Mouse (Mus musculus) ES-Bruce4 (cell line): ENCODE data around the gene Gm28230.

Source experiments
- CTCF ChIP-seq: IDR thresholded peaks from one replicate; pipeline ENCODE4 v1.8.1; 2011; ENCODE audit warnings: low read depth, low read length
- EP300 ChIP-seq: IDR thresholded peaks from 2 replicates; pipeline ENCODE4 v1.6.1; 2011; ENCODE audit warnings: low read depth, low read length; ENCODE audit not compliant: insufficient read depth
- POLR2A ChIP-seq: IDR thresholded peaks from one replicate; pipeline ENCODE4 v1.8.1; 2011; ENCODE audit warnings: low read length; ENCODE audit not compliant: insufficient read depth

DNA sequence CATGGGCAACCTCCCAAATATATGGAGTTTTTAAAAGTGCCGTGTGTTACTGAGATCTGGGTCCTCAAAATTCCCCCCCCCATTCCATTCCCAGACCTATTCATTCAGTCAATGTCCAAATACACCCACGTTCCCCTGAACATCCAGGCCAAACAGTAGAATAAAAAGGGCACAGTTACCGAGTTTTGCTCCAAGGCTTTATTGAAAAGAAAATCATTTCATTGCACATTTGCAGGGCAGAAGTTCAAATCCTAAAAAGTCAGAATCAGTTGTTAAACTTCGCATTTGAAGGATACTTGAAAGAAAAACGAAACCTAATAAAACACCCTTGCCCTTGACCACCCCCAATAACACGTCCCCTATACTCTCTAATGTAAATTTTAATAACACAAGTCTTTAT, 23.7 kb upstream of the Gm28230 start:
- TF ChIP-seq EP300 (no peak), CTCF (no peak), POLR2A (no peak)
